Mouse (Mus musculus) forebrain, postnatal 0 days (tissue): ENCODE data around the gene Dlgap1. TPM values are rescaled to one million over a fixed set of nuclear protein-coding genes. Genes with fewer than 3 reads are reported as not detected.

ENCODE experiments used
- ATAC-seq: fragments of 200-750 bp; cut with Nextera tagmentation; 2 replicates; pipeline ENCODE4 v1.8.0; 2017; ENCODE audit warnings: mild to moderate bottlenecking, moderate library complexity
- DNase-seq: peaks from one replicate; pipeline ENCODE4 v3.0.0-alpha.2; 2015
- H3K27ac ChIP-seq: fragments of 300-500 bp; sonication (generic); 2 replicates; pipeline ENCODE4 v1.5.1; 2014; ENCODE audit warnings: low read depth, mild to moderate bottlenecking, antibody characterized with exemption, low read length, moderate library complexity, mixed read lengths
- H3K27me3 ChIP-seq: fragments of 300-500 bp; sonication (generic); 2 replicates; pipeline ENCODE4 v1.6.1; 2014; ENCODE audit warnings: mild to moderate bottlenecking, low read length, mixed read lengths; ENCODE audit not compliant: insufficient read depth
- H3K36me3 ChIP-seq: fragments of 300-500 bp; sonication (generic); 2 replicates; pipeline ENCODE4 v1.6.1; 2014; ENCODE audit warnings: mild to moderate bottlenecking, moderate library complexity; ENCODE audit not compliant: insufficient read depth
- H3K4me1 ChIP-seq: fragments of 300-500 bp; sonication (generic); 2 replicates; pipeline ENCODE4 v1.6.1; 2014; ENCODE audit warnings: antibody characterized with exemption; ENCODE audit not compliant: insufficient read depth
- H3K4me2 ChIP-seq: fragments of 300-500 bp; sonication (generic); 2 replicates; pipeline ENCODE4 v1.6.1; 2014; ENCODE audit warnings: low read depth, mild to moderate bottlenecking, moderate library complexity
- H3K4me3 ChIP-seq: fragments of 300-500 bp; sonication (generic); 2 replicates; pipeline ENCODE4 v1.5.1; 2014; ENCODE audit warnings: low read depth, low read length, mixed read lengths
- H3K9ac ChIP-seq: fragments of 300-500 bp; sonication (generic); 2 replicates; pipeline ENCODE4 v1.6.1; 2014; ENCODE audit warnings: mild to moderate bottlenecking
- H3K9me3 ChIP-seq: fragments of 300-500 bp; sonication (generic); 2 replicates; pipeline ENCODE4 v1.6.1; 2016; ENCODE audit warnings: low read length
- CTCF ChIP-seq: sonication (generic); IDR thresholded peaks from 2 replicates; pipeline ENCODE4 v1.5.1; 2016; ENCODE audit warnings: antibody characterized with exemption, control low read depth, low read depth
- WGBS: fragments of 180-500 bp; shearing (Covaris S2); extraction: QIAGEN DNeasy Blood & Tissue Kit; methylation state at CpG from one replicate; pipeline ENCODE4 v1.1.7; 2014; 5-methylcytosine and 5-hydroxymethylcytosine counted together
- polyA plus RNA-seq: library from polyadenylated mRNA; unstranded; fragments of >200 nt; fragmentation: Nextera tagmentation; extraction: Ambion mirVana; gene quantifications from 2 replicates; pipeline ENCODE4 v1.2.1, GENCODE M21; 2015
- total RNA-seq: library from RNA; depleted of rRNA; stranded (reverse); fragments of >200 nt; gene quantifications from 2 replicates; pipeline ENCODE4 v1.2.3, GENCODE M21; 2014

Dlgap1 gene
- total and polyA plus RNA-seq, 2 experiments from 2014 or later, result 44.8 to 105 TPM

DNA sequence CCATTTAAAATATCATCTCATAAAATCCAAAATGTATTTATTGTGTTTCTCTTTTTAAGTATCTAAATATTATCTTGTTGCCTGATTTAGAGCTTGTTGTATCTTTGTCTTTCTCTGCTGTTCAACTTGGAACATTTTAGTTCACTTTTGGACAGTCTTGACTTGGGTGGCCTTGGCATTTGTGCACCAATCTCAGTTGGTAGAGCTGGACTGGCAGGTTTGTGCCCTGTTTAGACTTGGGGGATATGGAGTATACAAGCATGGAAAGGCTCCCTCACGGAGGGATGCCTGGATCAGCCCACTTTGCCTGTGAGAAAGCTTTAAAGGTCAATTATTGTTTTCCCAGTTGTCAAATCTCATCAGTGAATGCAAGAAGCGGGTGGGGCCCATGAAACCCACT, 27.5 kb downstream of the Dlgap1 start:
- Histone ChIP-seq H3K36me3 (no peaks in the 10 kb centered on the region), H3K4me2 (no peak overlapping the region), H3K4me1 (no peaks in the 10 kb centered on the region), H3K27ac (no peak overlapping the region), H3K9me3 (no peaks in the 10 kb centered on the region), H3K9ac (no peak overlapping the region), H3K27me3 (no peaks in the 10 kb centered on the region), H3K4me3 (no peak overlapping the region)
- 84% methylated on average over 2 of the region's 2 CpGs for WGBS
- DNase-seq, result no peak
- ATAC-seq, result no peak
- no peak for TF ChIP-seq CTCF

DNA sequence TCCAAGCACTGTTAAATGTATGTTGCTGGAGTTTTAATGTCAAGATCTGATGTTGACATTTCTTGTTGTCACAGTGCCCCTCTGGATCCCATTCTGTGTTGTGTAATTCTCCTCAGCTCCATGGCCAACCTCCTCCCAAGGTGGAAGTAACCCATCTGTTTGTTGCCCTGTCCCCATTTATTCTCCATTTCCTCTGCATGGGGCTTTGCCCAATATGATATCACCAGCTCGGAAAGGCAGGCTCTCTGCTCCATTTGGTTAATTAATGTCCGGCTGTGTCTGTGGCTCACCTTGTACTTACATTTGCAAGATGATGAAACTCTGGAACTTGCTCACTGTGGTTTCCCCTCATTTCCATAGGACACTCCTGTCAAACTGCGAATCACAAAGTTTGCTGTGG, 33.2 kb downstream of the Dlgap1 start:
- H3K36me3 ChIP-seq, result no peaks in the 10 kb centered on the region
- H3K4me3 ChIP-seq, result no peak overlapping the region
- H3K9ac ChIP-seq, result no peak overlapping the region
- H3K4me1 ChIP-seq, result no peaks in the 10 kb centered on the region
- no peak for TF ChIP-seq CTCF
- no peak for ATAC-seq
- no peak overlapping the region for H3K4me2 ChIP-seq
- 92% methylated on average over 3 of the region's 3 CpGs for WGBS
- no peaks in the 10 kb centered on the region for H3K27me3 ChIP-seq
- no peak overlapping the region for H3K27ac ChIP-seq
- no peak for DNase-seq
- H3K9me3 ChIP-seq, result no peaks in the 10 kb centered on the region

DNA sequence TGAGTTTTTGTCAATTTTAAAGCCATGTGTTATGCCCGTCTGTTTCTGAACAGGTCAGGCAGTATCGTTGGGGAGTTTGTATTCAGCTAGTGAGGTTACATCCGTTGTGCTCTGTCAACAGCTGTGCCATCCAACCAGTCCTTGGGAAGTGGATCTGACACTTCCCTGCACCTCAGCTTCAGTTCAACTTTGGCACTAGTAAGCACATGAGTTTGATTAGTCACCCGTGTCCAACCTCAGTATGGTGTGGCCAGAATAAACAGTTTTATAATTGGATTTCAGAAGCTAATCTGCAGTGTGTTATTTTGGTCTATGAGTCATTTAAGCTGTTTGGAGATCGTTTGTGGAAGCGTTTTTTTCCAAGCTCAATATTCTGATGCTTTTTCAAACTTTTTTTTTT, 35.8 kb downstream of the Dlgap1 start:
- DNase-seq, result no peak
- no peak overlapping the region for H3K27ac ChIP-seq
- H3K9me3 ChIP-seq, result no peaks in the 10 kb centered on the region
- no peaks in the 10 kb centered on the region for H3K36me3 ChIP-seq
- no peak overlapping the region for H3K4me3 ChIP-seq
- WGBS, result 70% methylated on average over 6 of the region's 6 CpGs
- no peak for ATAC-seq
- no peaks in the 10 kb centered on the region for H3K4me1 ChIP-seq
- no peaks in the 10 kb centered on the region for H3K27me3 ChIP-seq
- no peak overlapping the region for H3K4me2 ChIP-seq
- no peak for TF ChIP-seq CTCF
- no peak overlapping the region for H3K9ac ChIP-seq

DNA sequence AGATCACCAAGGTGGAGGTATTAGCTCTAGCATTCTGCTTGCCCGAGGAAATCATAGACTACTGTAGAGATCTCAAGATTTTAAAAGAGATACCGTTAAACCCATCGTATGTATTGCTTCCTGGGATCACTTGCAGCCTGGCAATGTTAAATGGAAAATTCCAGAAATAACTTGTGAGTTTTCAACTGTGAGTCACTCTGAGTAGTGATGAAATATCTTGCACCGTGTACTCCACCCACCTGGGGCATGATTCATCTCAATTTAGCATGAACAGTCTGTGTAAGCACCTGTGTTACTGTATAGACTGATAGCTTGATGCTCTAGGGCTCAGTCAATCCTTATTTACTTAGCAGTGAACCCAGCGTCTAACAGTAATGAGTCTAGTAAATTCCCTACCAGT, 38.7 kb downstream of the Dlgap1 start:
- no peak overlapping the region for H3K9ac ChIP-seq
- H3K9me3 ChIP-seq, result no peaks in the 10 kb centered on the region
- no peaks in the 10 kb centered on the region for H3K36me3 ChIP-seq
- H3K4me1 ChIP-seq, result no peaks in the 10 kb centered on the region
- no peak overlapping the region for H3K27ac ChIP-seq
- WGBS, result 89% methylated on average over 5 of the region's 5 CpGs
- no peaks in the 10 kb centered on the region for H3K27me3 ChIP-seq
- H3K4me3 ChIP-seq, result no peak overlapping the region
- ATAC-seq (no peak), DNase-seq (no peak)
- no peak for TF ChIP-seq CTCF
- H3K4me2 ChIP-seq, result no peak overlapping the region

DNA sequence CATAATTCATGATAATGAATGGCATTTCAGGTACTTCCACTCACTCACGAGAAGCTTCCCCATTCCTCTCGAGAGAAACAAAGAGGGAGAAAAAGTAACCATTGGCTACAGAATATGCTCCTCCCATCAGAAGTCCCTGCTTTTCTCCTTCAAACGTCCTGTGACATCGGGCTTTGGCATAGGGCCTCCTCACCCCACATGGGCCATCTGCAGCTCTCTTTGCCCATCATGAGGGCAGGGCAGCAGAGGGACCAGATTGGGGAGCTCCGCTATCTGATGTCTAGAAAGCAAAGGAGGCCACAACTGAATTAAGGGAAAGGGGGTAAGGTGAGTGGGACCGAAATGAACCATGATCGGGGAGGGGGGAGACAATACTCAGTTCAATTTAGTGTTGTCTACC, 47.6 kb downstream of the Dlgap1 start:
- no peak for DNase-seq
- no peak overlapping the region for H3K4me2 ChIP-seq
- no peak for TF ChIP-seq CTCF
- H3K9me3 ChIP-seq, result no peaks in the 10 kb centered on the region
- H3K9ac ChIP-seq, result no peak overlapping the region
- WGBS, result 66% methylated on average over 7 of the region's 7 CpGs
- no peak overlapping the region for H3K27ac ChIP-seq
- H3K4me1 ChIP-seq, result no peaks in the 10 kb centered on the region
- no peaks in the 10 kb centered on the region for H3K36me3 ChIP-seq
- ATAC-seq, result no peak
- no peak overlapping the region for H3K4me3 ChIP-seq
- no peaks in the 10 kb centered on the region for H3K27me3 ChIP-seq

DNA sequence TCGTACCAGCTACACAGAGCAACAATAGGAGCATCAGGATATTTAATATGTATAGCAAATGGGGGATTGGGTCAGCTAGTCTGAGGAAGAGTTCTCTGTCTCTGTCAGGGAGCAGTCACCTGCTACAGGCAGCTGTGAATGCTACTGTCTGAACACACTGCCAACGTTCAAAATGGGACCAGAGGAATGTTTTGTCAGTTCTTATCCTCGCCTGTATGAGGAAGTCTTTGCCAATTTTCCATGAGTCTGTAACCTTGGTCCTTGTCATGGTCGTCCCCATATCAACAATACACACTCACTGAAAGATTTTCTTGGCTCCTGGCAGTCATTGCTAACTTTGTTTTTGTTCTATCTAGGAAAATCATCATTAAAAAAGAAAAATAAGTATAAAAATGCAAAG, 51.5 kb downstream of the Dlgap1 start:
- WGBS, result 72% methylated on average over 4 of the region's 4 CpGs
- Histone ChIP-seq H3K27ac (no peak overlapping the region), H3K9ac (no peak overlapping the region), H3K4me1 (no peaks in the 10 kb centered on the region), H3K36me3 (no peaks in the 10 kb centered on the region), H3K27me3 (no peaks in the 10 kb centered on the region), H3K4me2 (no peak overlapping the region), H3K9me3 (no peaks in the 10 kb centered on the region), H3K4me3 (no peak overlapping the region)
- TF ChIP-seq CTCF, result no peak
- ATAC-seq (no peak), DNase-seq (no peak)

DNA sequence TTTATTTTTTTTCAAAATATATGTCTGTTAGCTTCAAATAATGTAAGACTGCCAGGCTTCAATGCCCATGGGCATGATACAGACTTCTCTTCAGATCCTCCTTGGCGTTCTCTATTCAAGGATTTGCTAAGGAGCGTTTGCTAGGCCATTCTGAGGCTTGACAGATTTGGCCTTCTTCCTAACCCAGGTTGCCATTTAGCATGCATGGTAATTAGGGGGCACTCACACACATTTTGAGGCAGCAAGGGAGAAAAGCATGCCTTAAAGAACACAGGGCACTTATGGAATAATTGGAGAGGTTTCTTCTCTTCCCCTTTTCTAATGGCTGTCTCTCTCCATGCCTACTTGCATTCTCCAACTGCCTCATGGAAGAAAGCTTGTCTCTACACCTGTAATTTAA, 53.7 kb downstream of the Dlgap1 start:
- no peak for DNase-seq
- no peaks in the 10 kb centered on the region for H3K27me3 ChIP-seq
- ATAC-seq, result peak; percentile 27; the same call in 1 of the 2 replicates

DNA sequence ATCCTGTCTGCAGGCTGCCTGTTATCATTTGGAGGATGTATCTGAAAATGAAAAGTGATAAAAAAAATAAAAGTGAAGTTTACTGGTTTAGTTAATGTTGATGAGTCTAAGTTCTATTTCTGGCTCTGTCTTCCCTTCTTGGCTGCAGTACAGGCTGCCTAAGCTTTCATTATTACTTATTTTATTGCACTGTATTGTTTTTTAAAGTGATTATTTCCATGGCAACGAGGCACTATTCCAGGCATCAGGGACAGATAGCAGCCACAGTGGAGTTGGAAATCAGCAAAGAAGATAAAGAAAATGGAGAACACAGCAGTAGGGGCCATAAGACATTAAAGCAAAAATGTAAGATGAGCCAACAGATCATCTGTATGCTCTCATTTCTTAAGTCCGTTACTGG, 66.0 kb downstream of the Dlgap1 start:
- Histone ChIP-seq H3K27me3 (no peaks in the 10 kb centered on the region), H3K9ac (no peak overlapping the region), H3K36me3 (no peaks in the 10 kb centered on the region), H3K4me2 (no peak overlapping the region), H3K27ac (no peak overlapping the region), H3K4me1 (0 out of 2 replicates have a peak, but pooled peaks cover 8% of the 10 kb centered on the region), H3K9me3 (no peaks in the 10 kb centered on the region), H3K4me3 (no peak overlapping the region)
- 51% methylated on average over 2 of the region's 2 CpGs for WGBS
- ATAC-seq (peak; percentile 40; the same call in 1 of the 2 replicates), DNase-seq (peak; percentile 45)
- TF ChIP-seq CTCF, result no peak

More for the DNA sequence above, 53.7 kb downstream of the Dlgap1 start:
- no peaks in the 10 kb centered on the region for H3K4me1 ChIP-seq
- TF ChIP-seq CTCF, result no peak
- no peaks in the 10 kb centered on the region for H3K9me3 ChIP-seq
- no peak overlapping the region for H3K4me2 ChIP-seq
- WGBS, result 32% methylated on average over 2 of the region's 2 CpGs
- no peak overlapping the region for H3K27ac ChIP-seq
- no peak overlapping the region for H3K9ac ChIP-seq
- H3K4me3 ChIP-seq, result no peak overlapping the region
- no peaks in the 10 kb centered on the region for H3K36me3 ChIP-seq
